Mouse (Mus musculus) heart, postnatal 14 days (tissue): ENCODE results near the gene Rpe. TPM values are rescaled to one million over a fixed set of nuclear protein-coding genes. Genes with fewer than 3 reads are reported as not detected.
"Not testable (repeated sequence)": the region's sequence is repeated elsewhere in the genome, so short reads cannot be mapped to it uniquely, and the experiment has no call there.

Experiments
- DNase-seq, 2 experiments: peaks; one replicate each; pipeline ENCODE4 v3.0.0; 2021 to 2022
- intact Hi-C: fragments of 180-260 bp; cut with DNase I; formaldehyde crosslinking; loops from one replicate; pipeline ENCODE4 v1.15.1; 2025
- long read RNA-seq, 2 experiments: library from polyadenylated mRNA; stranded (forward); transcript quantifications; one replicate each; pipeline ENCODE4 v2.0.0; 2021
- total RNA-seq, 2 experiments: library from RNA; stranded (reverse); gene quantifications; 2 replicates each; pipeline ENCODE4 v1.2.3; 2021

Rpe gene
- 10 to 100 TPM; 15.1 to 16.2 TPM for total RNA-seq
- long read RNA-seq, experiment 1, transcript Rpe-201 (6 exons, 2,692 nt), result major isoform, 21 of 27 reads
- long read RNA-seq, experiment 1, partial matches to known transcripts, result 0 of 27 reads
- long read RNA-seq, experiment 1, other reads (novel, unspliced or antisense), result 3 of 27 reads
- long read RNA-seq, experiment 2, transcript Rpe-201 (6 exons, 2,692 nt), result major isoform, 16 of 26 reads
- long read RNA-seq, experiment 2, partial matches to known transcripts, result 3 of 26 reads
- long read RNA-seq, experiment 2, other reads (novel, unspliced or antisense), result 5 of 26 reads

DNA sequence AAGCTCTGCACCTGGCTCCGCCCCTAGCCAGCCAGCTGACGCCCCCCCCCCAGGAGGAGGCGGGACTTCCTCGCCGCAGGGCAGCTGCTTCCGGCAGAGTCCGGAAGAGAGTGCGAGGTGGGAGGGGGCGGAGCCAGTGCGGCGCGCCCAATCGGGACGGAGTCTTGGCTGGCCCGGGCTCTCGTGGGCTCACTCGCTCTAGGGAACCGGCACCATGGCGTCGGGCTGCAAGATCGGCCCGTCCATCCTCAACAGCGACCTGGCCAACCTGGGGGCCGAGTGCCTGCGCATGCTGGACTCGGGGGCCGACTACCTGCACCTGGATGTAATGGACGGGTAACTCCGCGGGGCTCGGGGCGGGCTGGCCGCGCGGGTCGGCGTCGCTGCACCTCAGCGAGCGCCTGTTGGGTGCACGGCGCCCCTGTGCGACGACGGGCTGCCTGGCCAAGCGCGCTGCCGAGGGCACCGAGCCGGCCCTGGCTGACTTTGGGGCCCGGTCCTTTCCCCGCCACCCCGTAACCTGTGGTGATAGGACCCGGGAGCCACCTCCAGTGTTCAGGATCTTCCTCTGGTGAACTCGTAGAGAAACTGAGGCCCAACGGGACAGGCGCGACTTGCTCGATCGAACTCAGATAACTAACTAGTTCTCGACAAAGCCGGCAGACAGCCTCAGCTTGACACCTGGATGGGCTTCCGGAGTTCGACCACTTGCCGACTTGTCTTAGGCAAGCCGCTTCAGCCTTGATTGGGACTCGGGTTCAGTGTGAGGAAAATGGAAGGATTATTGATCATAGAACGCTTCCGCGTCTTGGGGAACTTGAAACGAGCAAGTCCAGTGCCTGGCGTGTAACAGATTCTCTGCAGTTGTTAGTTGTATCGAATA lies at the start of gene Rpe:
Gene Rpe, plus strand, starts transcription at position 139 of the 883 bp plus-strand sequence.
- intact Hi-C loops, result loop anchor here (5.0 kb wide), 1 partner anchor 116 kb away; the partner anchor contains the start of gene Kansl1l

DNA sequence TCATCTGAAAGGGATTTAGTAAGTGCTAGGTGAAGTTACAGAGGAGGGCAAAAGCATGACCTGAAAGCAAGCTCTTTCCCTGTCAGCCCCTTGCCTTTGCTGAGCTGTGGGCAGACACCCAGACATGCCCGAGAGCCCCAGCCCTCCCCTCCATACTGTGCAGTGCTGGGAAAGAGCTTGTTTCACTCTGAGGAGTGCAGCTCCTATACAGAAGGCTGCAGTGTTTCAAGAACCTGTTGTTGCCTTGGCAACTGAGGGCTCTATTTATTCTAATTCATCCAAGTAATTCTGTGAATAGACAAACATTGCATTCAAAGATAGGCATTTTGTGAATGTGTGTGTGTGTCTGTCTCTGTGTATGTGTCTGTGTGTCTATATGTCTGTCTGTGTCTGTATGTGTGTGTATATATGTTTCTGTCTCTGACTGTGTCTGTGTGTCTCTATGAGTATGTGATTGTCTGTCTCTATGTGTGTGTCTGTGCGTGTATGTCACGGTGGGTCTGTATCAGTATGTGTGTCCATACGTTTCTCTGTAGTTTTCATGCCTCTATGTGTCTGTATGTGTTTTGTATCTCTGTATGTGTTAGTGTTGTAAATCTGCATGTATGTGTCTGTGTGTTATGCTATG lies 45.4 kb upstream of the Rpe start:
- intact Hi-C loops, result loop anchor here (2.0 kb wide), 1 partner anchor 554 kb away; no protein-coding TSS in a partner anchor
- DNase-seq, result no peak

More for the DNA sequence above, at the start of gene Rpe:
- DNase-seq, result peak; percentile 94 to 95

DNA sequence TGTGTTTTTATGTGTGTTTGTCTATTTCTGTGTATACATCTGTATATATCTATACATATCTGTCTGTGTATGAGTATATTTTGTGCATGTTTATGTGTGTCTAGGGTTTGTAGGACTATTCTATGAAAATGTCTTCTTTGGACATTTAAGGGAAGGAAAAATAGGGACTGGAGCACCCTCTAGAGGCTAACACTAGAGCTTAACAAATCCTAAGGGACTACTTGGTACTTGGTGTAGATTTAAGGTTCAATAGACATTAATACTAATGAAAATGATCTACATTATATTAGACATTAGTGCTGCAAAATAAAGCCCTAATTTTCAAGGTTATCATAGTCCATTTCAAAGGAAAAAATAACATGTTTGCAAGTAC lies 44.9 kb upstream of the Rpe start:
- peak in 1 of 2 experiments; percentile 6 for DNase-seq
- intact Hi-C loops, result loop anchor here (2.0 kb wide), 1 partner anchor 555 kb away; no protein-coding TSS in a partner anchor

DNA sequence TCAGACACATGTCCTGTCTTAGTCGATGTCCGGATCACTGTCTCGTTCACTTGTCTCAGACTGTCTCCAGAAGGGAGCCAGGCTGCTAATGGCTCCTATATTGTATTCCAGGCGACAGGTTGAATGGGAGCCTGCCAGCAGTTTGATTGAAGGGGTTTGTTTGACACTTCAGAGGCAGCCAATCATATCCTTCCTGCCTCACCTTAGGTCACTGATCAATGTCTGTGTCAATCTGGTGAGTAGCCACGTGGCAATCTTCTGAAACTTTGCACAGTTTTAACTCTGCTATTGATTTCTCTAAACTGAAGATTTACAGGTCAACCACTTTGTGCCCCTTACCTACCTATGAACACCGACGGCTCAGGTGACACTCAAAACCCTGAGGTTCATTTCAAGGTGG lies 29.2 kb upstream of the Rpe start:
- DNase-seq, result no peak
- intact Hi-C loops, result no loop called here

GRCm38 (mm10) chr1:66672812-66673211 lies 27.8 kb upstream of the Rpe start:
- intact Hi-C loops, result no loop called here
- no peak for DNase-seq

DNA sequence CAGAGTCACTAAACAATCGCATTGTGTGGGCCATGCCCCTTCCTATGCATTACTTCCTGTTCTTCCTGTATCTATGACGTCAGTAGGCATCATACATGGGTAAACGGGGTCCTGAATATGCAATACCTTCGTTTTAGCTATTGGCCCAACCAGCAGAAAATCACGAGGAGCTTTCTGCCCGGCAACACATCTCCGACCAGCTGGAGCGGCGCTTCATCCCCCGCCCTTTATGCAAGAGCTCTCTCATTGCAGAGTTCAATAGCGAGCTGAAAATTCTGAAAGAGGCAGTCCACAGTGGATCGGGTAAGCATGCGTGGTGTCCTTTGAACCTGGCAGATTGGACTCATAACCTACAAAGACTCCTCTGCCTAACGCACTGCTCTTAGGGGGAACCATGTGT lies 22.7 kb upstream of the Rpe start:
- intact Hi-C loops, result loop anchor here (2.0 kb wide), 1 partner anchor 161 kb away; no protein-coding TSS in a partner anchor

GRCm38 (mm10) chr1:66678662-66679061 lies 22.0 kb upstream of the Rpe start:
- intact Hi-C loops, result loop anchor here (2.0 kb wide), 1 partner anchor 160 kb away; no protein-coding TSS in a partner anchor

More for the DNA sequence above, 22.7 kb upstream of the Rpe start:
- DNase-seq, result no peak

GRCm38 (mm10) chr1:66682974-66683373 lies 17.7 kb upstream of the Rpe start:
- DNase-seq, result no peak
- intact Hi-C loops, result no loop called here

More at GRCm38 (mm10) chr1:66678662-66679061, 22.0 kb upstream of the Rpe start:
- DNase-seq, result no peak

- no peak for DNase-seq
- intact Hi-C loops, result no loop called here
Measured at GRCm38 (mm10) chr1:66691772-66692171, 8.9 kb upstream of the Rpe start.

DNA sequence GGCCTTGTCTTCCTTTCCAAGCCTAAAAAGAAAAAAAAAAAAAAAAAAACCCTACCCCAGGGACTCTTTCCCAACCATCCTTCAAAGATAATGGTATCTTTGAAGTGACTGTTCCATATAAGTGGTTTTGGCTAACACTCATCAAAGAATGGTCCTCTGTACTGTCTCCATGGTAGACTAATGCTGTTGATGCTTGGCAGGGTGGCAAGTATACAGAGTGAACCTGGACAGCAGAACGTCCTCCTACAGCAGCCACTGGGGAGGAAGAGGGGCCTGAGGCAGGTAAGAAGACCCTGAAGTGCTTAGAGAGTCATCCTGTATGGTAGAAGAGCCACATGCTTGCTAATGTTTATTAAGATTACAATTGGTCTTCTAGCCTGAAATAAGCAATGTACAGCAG lies 8.3 kb upstream of the Rpe start:
- intact Hi-C loops, result no loop called here

DNA sequence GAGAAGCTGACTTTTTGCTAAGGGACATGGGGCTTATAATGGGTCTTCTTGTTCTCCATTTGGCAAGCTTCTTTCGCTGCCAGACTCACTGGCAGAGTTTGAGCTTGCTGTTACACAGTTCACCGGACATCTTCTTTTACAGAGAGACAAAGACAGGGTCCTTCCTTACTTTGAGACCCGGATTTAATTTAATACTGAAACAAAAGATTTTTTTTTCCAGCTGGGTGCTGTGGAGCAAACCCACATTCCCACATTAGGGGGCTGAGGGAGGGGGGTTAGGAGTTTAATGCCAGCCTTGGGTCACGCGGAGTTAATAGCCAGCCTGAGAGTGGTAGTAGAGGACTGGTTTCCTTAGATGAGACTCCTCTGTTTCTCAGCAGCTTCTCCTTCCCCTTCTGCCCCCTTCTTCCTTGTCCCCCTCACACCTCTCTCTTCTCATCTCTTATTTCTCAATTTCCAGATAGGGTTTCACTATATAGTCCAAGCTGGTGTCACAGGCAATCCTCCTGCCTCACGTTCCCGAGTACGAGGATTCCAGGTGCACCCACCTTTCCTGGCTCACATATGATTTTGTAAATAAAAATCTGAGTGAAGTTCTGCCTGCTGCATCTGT lies 7.7 kb upstream of the Rpe start:
- intact Hi-C loops, result no loop called here
- no peak for DNase-seq

More for the DNA sequence above, 8.3 kb upstream of the Rpe start:
- no peak for DNase-seq

DNA sequence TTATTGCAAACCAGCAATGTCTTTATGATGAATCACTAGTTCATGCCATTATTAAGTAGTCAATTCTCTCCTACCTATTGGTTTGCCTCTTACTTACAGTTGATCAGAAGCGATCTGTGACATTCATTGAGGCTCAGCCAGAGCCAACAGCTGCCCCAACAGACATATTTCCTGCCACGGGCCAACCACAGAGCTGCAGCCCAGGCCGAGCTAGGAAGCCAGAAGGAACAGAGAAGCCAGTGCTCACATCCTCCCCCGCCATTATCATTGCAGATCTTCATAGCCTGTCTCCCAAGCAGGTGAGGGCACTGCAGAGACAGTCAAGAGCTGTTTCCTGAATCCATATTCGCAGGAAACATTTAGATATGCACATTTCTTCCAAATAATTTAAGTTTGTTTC lies 6.4 kb upstream of the Rpe start:
- no peak for DNase-seq
- intact Hi-C loops, result no loop called here

DNA sequence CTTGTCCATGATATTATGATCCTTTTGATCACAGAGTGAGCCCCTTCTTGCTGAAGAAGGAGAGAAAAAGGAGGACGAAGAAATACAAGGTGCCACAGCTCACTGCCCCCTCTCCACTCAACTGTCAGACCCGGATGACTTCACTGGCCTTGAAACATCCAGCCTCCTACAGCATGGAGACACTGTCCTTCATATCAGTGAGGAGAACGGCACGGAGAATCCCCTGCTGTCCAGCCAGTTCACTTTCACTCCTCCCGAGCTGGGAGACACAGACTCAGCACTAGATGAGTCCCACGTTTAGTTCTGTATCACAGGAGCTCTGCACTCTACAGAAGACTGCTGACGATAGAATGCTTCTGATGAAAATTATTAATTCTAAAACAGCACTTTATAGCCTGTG lies 5.3 kb upstream of the Rpe start:
- intact Hi-C loops, result no loop called here
- DNase-seq, result no peak

DNA sequence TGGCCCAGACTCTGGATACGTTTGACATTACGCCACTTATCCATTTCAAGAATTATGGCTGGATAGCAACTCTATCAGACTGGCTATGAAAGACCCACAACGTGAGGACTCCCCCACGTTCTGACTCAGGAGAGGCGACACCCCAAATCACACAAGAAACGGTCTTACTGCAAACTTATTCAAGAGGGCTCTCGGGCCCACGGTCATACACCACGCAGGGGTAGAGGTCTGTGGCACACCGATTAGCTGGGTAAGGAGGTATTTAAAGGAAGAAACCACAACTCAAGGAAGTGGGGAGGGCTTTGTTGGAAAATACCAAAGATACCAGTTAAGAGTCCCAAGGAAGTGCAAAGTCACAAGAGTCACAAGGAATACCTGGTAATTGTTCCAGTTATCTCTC lies 1.0 kb upstream of the Rpe start:
- intact Hi-C loops, result loop anchor here (5.0 kb wide), 1 partner anchor 118 kb away; the partner anchor contains the start of gene Kansl1l
- not testable (repeated sequence) for DNase-seq

- intact Hi-C loops, result loop anchor here (5.0 kb wide), 1 partner anchor 117 kb away; the partner anchor contains the start of gene Kansl1l
- no peak for DNase-seq
Measured at GRCm38 (mm10) chr1:66700149-66700692, 410 bp upstream of the Rpe start.

- no peak for DNase-seq
- intact Hi-C loops, result loop anchor here (5.0 kb wide), 1 partner anchor 116 kb away; the partner anchor contains the start of gene Kansl1l
Measured at GRCm38 (mm10) chr1:66701576-66701940, 927 bp downstream of the Rpe start.

DNA sequence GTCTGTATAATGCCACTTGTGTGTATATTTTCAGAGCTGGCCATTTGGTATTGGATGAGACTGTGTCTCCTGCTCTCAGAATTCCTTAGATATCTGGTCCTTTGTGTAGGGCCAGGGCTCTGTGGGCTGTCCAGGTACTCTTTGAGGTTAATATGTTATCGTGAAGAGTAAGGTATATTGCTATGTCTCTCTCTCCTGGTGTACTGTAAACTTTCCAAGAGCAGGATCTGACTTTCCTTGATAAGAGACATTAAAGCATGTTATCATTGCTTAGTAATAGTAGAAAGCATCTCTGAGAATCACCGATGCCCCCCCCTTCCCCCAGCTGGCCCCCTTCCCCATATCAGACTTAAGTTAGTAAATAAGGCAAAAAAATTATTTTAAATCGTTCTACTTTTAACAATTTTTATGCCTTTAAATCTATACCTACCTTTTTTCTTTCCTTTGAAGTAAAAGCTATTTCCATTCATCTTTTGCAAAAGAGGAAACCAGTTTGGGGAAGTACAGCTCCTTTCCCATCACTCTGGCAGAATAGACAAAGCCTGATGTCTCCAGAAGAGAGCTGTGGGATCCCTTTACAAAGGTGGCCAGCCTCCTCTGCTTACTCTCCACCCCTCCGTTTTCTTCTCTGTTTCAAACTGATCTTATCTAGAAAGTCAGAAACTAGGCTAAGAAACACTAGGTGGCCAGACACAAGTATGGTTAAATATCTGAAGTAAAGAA lies 2.2 kb downstream of the Rpe start:
- intact Hi-C loops, result loop anchor here (5.0 kb wide), 1 partner anchor 115 kb away; the partner anchor contains the start of gene Kansl1l
- no peak for DNase-seq

GRCm38 (mm10) chr1:66704523-66704922 lies 3.9 kb downstream of the Rpe start:
- DNase-seq, result no peak
- intact Hi-C loops, result loop anchor here (5.0 kb wide), 1 partner anchor 113 kb away; the partner anchor contains the start of gene Kansl1l

GRCm38 (mm10) chr1:66712859-66713258 lies 12.2 kb downstream of the Rpe start:
- DNase-seq, result no peak
- intact Hi-C loops, result no loop called here
